Mouse (Mus musculus) G1E (cell line): ENCODE results near the gene Odf4. TPM values are rescaled to one million over a fixed set of nuclear protein-coding genes. Genes with fewer than 3 reads are reported as not detected.
"Not testable (repeated sequence)": the region's sequence is repeated elsewhere in the genome, so short reads cannot be mapped to it uniquely, and the experiment has no call there.

Source experiments
- ATAC-seq: 2 replicates; pipeline ENCODE4 v1.8.0; 2016; ENCODE audit warnings: mild to moderate bottlenecking; ENCODE audit not compliant: insufficient number of reproducible peaks, poor library complexity, low FRiP score, severe bottlenecking; ENCODE audit errors: extremely low read depth
- DNase-seq: peaks from one replicate; pipeline ENCODE4 v3.0.0; 2012; ENCODE audit warnings: low spot score
- H3K27me3 ChIP-seq: 2 replicates; pipeline ENCODE4 v1.6.1; 2012; ENCODE audit warnings: mild to moderate bottlenecking, low read length, inconsistent platforms; ENCODE audit not compliant: insufficient read depth
- H3K36me3 ChIP-seq: replicated peaks from 2 replicates; pipeline ENCODE3; 2012; ENCODE audit warnings: mild to moderate bottlenecking, inconsistent platforms
- H3K4me1 ChIP-seq: 2 replicates; pipeline ENCODE4 v1.6.1; 2012; ENCODE audit warnings: low read depth, low read length, inconsistent platforms, mixed read lengths; ENCODE audit not compliant: insufficient read depth
- H3K4me3 ChIP-seq: 2 replicates; pipeline ENCODE4 v1.5.1; 2012; ENCODE audit warnings: low read depth, mild to moderate bottlenecking, inconsistent platforms, low read length, moderate library complexity, mixed read lengths
- H3K9me3 ChIP-seq: replicated peaks from 2 replicates; pipeline ENCODE4 v1.6.1; 2012; ENCODE audit warnings: inconsistent platforms
- CTCF ChIP-seq: IDR thresholded peaks from 2 replicates; pipeline ENCODE4 v1.5.1; 2012; ENCODE audit warnings: low read depth, low read length, inconsistent platforms, mixed read lengths
- GATA1 ChIP-seq: IDR thresholded peaks from 2 replicates; pipeline ENCODE4 v1.6.1; 2012; ENCODE audit warnings: borderline replicate concordance, low read length, inconsistent platforms, mixed read lengths
- GATA2 ChIP-seq: IDR thresholded peaks from 2 replicates; pipeline ENCODE4 v1.6.1; 2012; ENCODE audit warnings: low read depth, low read length, inconsistent platforms, borderline replicate concordance
- POLR2AphosphoS5 ChIP-seq: IDR thresholded peaks from 2 replicates; pipeline ENCODE4 v1.6.1; 2012; ENCODE audit warnings: low read depth, low read length, inconsistent platforms; ENCODE audit not compliant: insufficient replicate concordance
- TAL1 ChIP-seq: conservative IDR thresholded peaks from 2 replicates; pipeline ENCODE4 v1.6.1; 2012; ENCODE audit warnings: low read depth, low read length, inconsistent platforms, mixed read lengths
- polyA plus RNA-seq: library from polyadenylated mRNA; stranded (reverse); fragments of >175 nt; gene quantifications from 2 replicates; pipeline ENCODE4 v1.2.3, GENCODE M21; 2012
- total RNA-seq, 2 experiments: library from RNA; stranded (forward) in 1 of 2; stranded (reverse) in 1 of 2; fragments of 200-1000 nt in 1 of 2; fragments of >200 nt in 1 of 2; fragmentation: Nextera tagmentation in 1 of 2; gene quantifications; 2 replicates each; pipeline ENCODE4 v1.2.3; 2014 to 2017

Gene Odf4
- total and polyA plus RNA-seq, 3 experiments, result not detected

GRCm38 (mm10) chr11:68968752-68969151, 41.9 kb upstream of the Odf4 start:
- H3K4me3 ChIP-seq, result peak overlapping the region; percentile 37; the same call in 1 of the 2 replicates
- DNase-seq, result no peak
- ATAC-seq, result no peak
- H3K36me3 ChIP-seq, result peaks cover 19% of the 10 kb centered on the region
- TF ChIP-seq GATA1 (no peak), CTCF (no peak), POLR2AphosphoS5 (no peak), TAL1 (no peak), GATA2 (no peak)
- peaks cover 3% of the 10 kb centered on the region; the same call in 1 of the 2 replicates for H3K27me3 ChIP-seq
- H3K9me3 ChIP-seq, result no peaks in the 10 kb centered on the region
- peaks cover 61% of the 10 kb centered on the region for H3K4me1 ChIP-seq

GRCm38 (mm10) chr11:68967337-68968282, 40.7 kb upstream of the Odf4 start, which contains the start of gene Slc25a35:
Gene Slc25a35, plus strand, starts transcription at chr11:68968131.
- DNase-seq (peak; percentile 94), ATAC-seq (peak; percentile 89)
- Histone ChIP-seq H3K4me3 (peak within 1 kb of the TSS; percentile 75), H3K36me3 (peaks cover 19% of the 10 kb centered on the region), H3K9me3 (no peaks in the 10 kb centered on the region), H3K27me3 (peaks cover 3% of the 10 kb centered on the region; the same call in 1 of the 2 replicates), H3K4me1 (peaks cover 52% of the 10 kb centered on the region)
- no peak for TF ChIP-seq TAL1
- no peak for TF ChIP-seq POLR2AphosphoS5
- no peak for TF ChIP-seq CTCF
- TF ChIP-seq GATA2, result no peak
- no peak for TF ChIP-seq GATA1

- no peak for DNase-seq
Measured at GRCm38 (mm10) chr11:68966554-68966953, 39.7 kb upstream of the Odf4 start.

DNA sequence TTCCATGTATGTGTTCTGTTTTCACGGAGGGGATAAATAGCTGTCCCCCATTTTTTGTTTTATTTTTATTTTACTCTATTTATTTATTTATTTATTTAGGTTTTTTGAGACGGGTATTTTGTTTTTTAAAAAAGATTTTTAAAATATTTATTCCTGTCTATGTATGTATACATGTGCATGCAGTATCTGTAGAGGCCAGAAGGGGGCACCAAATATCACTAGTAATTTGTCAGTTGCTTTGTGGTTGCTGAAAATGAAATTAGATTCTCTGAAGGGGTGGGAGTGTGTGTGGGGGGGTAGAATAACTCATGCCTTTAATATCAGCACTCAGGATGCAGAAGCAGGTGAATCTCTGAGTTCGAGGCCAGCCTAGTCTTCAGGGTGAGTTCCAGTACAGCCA, 39.0 kb upstream of the Odf4 start:
- Histone ChIP-seq H3K9me3 (no peaks in the 10 kb centered on the region), H3K27me3 (peaks cover 4% of the 10 kb centered on the region; the same call in 1 of the 2 replicates), H3K4me1 (peaks cover 43% of the 10 kb centered on the region), H3K36me3 (peaks cover 8% of the 10 kb centered on the region), H3K4me3 (no peak overlapping the region)
- TF ChIP-seq TAL1, result no peak
- DNase-seq (no peak), ATAC-seq (no peak)

More at GRCm38 (mm10) chr11:68966554-68966953, 39.7 kb upstream of the Odf4 start:
- Histone ChIP-seq H3K36me3 (peaks cover 14% of the 10 kb centered on the region), H3K4me3 (no peak overlapping the region), H3K9me3 (no peaks in the 10 kb centered on the region), H3K27me3 (peaks cover 3% of the 10 kb centered on the region; the same call in 1 of the 2 replicates), H3K4me1 (peaks cover 47% of the 10 kb centered on the region)
- no peak for ATAC-seq
- TF ChIP-seq CTCF (no peak), POLR2AphosphoS5 (no peak), GATA1 (no peak), TAL1 (no peak), GATA2 (no peak)

- Histone ChIP-seq H3K36me3 (peaks cover 3% of the 10 kb centered on the region), H3K27me3 (peaks cover 4% of the 10 kb centered on the region; the same call in 1 of the 2 replicates), H3K9me3 (no peaks in the 10 kb centered on the region), H3K4me1 (peaks cover 46% of the 10 kb centered on the region), H3K4me3 (no peak overlapping the region)
- DNase-seq (no peak), ATAC-seq (no peak)
- no peak for TF ChIP-seq GATA1
- no peak for TF ChIP-seq TAL1
- no peak for TF ChIP-seq CTCF
- no peak for TF ChIP-seq POLR2AphosphoS5
- no peak for TF ChIP-seq GATA2
Measured at GRCm38 (mm10) chr11:68965050-68965449, 38.2 kb upstream of the Odf4 start.

- ATAC-seq (no peak), DNase-seq (no peak)
- Histone ChIP-seq H3K4me1 (peaks cover 35% of the 10 kb centered on the region), H3K9me3 (no peaks in the 10 kb centered on the region), H3K4me3 (no peak overlapping the region), H3K27me3 (peaks cover 5% of the 10 kb centered on the region), H3K36me3 (no peaks in the 10 kb centered on the region)
- TF ChIP-seq TAL1 (no peak), GATA2 (no peak), GATA1 (no peak), POLR2AphosphoS5 (no peak), CTCF (no peak)
Measured at GRCm38 (mm10) chr11:68963405-68963804, 36.5 kb upstream of the Odf4 start.

GRCm38 (mm10) chr11:68962159-68962558, 35.3 kb upstream of the Odf4 start:
- not testable (repeated sequence) for ATAC-seq, DNase-seq, H3K9me3 ChIP-seq, H3K36me3 ChIP-seq, H3K4me3 ChIP-seq
- H3K27me3 ChIP-seq, result peaks cover 13% of the 10 kb centered on the region
- H3K4me1 ChIP-seq, result peaks cover 24% of the 10 kb centered on the region
